Mouse (Mus musculus) frontal cortex, postnatal 14 days (tissue): ENCODE results near the gene Gm11213.

Experiments
- DNase-seq, 2 experiments: peaks; one replicate each; pipeline ENCODE4 v3.0.0; 2022; ENCODE audit warnings: low spot score in 2 of 2

Gene Gm11213

DNA sequence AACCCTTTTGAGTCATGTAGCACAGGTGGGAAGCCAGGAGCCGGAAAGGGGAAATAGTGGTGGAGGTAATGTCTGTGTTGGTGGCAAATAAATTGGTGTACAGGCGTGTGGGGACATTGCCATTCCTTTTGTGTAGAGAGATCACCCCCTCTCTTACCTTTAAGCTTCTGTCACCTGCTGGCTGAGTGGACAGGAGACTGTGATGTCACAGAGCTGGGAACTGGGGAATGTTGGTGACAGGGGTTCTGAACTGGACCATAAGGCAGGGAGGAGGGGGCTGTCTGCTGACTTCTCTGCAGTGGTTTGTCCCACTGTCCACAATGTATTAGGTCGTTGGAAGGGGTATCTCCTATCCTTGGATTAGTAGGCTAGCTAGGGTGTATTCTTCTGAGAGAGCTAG is at the start of gene Gm11213:
Gene Gm11213, minus strand, starts transcription at position 317 of the 400 bp plus-strand sequence.
- no peak for DNase-seq

DNA sequence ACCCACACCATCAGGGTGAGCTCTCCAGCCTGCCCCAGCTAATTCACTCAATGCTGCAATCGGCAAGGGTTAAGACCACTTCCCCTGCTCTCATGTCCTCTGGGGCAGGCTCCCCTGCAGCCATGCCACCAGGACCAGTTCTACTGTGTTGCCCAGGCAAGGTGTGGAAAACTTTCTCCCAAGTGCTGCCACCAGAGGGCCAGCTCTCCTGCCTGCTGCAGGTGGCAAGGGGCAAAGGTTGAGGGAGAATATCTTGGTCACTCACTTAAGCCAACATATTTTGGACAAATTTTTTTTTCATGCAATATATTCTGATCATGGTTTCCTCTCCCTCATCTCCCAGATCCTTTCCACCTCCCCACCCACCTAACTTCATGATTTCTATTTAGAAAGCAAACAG is 49.3 kb upstream of the Gm11213 start:
- DNase-seq, result no peak

DNA sequence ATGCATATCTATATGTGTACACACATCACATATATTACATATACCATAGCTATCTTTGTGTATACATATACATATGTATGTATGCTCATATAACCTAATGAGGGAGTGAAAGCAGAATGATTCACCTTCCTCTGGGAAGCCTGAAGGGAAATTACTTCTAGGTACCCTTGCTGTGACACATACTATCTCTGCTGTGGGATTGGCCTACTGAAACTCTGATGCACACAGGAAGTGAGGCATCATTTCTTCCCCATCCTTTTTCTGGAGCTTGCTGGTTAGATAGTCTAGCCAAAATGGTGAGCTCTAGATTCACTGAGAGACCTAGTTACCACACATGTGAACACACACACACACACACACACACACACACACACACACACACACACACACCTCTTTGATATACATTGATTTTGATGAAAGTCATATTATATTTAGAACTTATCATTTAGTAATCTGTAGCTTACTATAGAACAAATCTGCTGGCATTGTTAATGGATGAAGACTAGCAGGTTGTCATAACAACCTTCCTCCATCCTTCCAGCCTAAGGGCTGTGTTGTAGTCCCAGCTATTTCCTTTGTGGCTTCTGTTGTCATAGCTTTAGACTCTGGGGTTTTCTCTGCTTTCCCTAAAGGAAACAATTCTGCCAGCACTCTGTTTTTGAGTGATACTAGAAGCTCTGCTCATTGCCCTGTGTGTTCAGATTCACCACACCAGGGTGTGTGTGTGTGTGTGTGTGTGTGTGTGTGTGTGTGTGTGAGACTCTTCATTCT is 39.1 kb upstream of the Gm11213 start:
- no peak for DNase-seq

DNA sequence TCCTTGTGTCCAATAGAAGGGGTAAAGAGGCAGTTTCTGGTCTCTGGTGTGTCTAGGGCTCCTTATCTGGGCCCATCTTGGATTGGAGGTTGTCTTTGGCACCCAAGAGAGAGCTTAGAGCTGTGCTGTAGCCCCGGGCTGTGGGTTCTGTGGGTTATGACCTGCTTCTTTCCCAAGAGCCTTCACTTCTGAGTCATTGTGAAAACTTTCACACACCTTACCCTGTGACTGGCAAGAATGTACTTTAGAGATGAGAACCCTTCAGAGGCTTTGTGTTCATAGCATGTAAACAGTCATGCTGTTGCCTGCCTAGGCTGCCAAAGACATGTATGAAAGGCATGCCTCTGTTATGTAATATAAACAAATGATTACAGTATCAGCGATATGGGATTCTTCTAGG is 34.8 kb upstream of the Gm11213 start:
- no peak for DNase-seq

DNA sequence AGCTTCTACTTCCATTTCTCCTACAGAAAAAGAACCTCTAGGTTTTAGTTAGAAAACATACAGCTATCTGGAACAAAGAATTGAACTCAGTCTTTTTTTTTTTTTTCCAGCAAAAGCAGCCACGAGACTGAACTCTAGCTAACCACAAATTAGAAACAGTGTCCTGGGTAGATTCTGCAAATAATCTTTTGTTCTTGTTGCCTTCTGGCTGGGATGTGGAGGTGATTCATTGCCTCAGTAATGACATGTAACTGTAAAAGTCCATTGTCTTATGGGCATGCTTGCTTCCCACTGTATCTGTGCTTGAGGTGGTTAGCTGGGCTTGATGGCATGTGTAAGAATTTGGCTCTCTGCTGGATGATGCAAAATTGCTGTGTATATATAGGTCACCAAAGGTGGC is 33.5 kb upstream of the Gm11213 start:
- no peak for DNase-seq

DNA sequence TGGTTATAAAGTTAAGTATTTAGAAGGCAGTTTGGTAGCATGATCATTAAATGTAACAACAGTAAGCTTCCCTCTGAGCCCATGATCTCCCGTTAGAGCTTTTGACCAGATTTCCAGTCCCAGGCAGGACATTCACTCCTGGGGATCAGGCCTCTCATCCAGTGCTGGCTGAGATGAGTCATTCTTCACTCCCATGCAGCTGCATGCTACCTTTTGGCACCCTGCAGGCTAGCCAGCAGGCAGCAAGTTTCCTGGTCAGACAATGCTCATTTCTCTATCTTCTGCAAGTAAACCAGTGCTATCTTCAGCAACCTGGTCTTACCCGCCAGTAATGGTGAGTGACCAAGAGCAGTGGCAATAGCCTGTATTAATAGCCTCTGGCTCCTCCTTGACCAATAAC is 28.1 kb upstream of the Gm11213 start:
- DNase-seq, result no peak

DNA sequence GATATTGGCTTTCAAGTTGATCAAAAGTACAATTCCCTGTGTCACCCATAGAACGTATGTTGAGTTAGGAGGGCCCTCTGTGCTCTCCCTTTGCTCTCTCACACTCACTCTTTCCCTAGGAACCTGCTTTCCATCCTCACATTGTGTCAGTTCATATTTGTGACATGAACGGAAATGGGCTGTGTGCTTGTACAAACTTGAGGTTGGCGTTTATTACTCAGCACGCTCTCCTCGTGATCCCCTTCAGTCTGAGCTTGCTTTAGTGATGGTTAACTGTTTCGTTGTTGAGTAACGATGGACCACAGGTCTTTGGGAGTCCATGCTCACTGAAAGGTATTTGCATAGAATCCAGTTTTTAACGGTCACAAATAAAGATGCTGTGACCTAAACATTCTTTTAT is 22.1 kb upstream of the Gm11213 start:
- DNase-seq, result no peak

DNA sequence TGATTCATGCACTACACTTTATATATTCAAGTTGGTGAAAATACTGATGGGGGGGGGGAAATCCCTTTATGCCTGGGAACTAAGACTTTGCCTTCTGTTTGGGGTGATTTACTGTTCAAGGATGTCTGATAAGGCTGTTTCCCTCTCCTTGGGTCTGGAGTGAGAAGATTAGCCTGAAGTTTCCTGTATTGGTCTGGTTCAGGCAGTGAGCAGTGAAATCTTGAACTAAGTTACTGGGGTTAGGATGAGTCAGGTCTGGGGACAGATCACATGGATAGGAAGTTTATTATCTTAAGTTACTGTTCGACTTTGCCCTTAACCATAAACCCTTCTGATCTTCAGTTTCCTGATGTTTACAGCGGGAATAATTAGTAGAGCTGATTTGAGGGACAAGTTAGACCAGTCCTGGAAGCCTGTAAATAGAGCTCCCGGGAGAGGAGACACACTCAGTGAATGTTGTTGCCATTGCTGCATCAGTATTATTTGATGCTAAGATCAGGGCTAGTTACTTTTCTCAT is 20.6 kb upstream of the Gm11213 start:
- DNase-seq, result no peak

DNA sequence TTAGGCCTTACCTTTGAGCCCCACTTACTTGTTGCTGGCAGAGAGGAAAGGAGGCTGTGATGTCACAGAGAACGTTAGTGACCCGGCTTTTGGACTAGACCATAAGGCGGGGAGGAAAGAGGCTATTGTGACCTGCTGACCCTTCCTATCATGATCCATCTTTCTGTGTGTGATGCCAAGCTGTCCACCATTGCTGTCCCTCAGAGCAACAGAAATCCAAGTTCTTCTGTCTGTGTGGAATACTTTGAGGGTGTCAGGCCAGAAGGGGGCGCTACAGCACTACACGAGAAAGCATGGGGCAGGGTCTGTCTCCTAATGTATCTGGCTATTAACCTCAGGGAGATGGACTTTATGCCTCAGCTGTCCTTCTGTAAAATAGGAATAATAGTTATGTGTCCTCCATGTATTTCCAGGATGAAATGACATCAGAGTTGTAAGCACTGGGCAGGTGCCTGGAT is 17.3 kb upstream of the Gm11213 start, which contains the start of gene Tex48:
Gene Tex48, minus strand, starts transcription at position 51 of the 458 bp plus-strand sequence.
- DNase-seq, result no peak

DNA sequence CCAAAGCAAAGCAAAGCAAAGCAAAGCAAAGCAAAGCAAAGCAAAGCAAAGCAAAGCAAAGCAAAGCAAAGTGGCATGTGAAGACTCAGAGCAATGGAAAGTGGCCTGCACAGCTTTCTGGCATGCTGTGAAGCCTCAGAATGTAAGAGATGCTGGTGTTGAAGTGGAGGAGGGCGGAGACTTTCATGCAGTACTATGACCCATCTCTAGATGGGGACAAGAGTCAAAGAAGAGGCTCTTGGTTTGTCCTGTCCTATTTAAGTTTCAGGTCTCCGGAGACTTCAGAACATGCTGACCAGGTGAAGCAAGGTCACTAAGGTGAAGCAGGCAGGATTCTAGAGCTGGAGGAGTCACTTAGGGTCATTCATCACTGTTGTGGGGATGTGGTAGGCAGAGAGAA is 16.8 kb upstream of the Gm11213 start:
- no peak for DNase-seq

DNA sequence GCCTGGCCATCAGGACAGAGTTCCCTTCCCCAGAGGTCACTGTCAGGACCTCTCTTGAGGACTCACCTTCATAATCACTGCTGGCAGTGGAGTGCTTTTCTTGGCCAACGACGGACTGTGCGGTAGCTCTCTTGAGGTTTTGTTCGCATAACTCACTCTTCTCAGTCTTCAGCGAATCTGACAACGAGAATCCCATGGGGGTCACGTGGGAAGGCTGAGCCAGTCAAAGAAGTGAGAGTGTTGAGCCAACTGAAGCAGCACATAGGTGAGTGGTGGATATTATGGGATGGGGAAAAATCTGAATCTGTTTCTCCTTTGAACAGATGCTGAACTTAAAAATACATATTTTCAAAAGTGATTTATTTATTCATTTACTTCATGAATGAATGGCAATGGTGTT is 3.3 kb upstream of the Gm11213 start:
- DNase-seq, result no peak

DNA sequence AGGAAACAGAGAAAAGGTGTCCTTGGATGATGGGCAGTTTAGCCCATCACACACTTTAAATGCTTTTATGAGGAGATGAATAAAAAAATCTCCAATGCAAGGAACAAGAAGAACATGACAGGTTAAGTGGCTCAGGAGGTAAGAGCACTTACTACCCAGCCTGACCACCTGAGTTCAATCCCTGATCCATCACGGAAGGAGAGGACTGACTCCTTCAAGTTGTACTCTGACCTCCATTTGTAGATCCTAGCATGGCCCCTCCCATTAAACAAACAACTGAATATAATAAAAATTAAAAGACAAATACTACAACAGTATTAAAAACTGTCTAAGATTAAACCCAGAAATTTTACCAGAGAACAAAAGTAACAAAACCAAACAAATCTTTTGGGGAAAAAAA is 907 bp upstream of the Gm11213 start:
- DNase-seq, result no peak

DNA sequence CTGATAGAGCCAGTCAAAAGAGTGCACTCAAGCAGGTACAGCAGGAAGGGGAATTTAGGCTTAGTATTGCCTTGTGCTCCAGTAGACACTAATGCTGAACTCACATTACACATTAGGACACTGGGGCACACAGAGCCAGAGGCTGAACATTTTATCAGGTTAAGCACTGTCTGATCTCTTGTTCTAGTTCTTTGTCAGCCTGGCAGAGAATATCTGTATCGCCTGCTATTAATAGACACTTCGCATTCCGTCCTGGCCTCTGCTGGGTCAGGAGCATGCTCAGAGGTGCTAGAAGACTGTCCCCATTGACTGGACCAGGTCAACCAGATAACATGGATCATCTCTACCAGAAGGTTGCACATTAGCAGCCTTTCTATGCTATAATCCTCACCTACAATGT is 484 bp upstream of the Gm11213 start:
- DNase-seq, result no peak

DNA sequence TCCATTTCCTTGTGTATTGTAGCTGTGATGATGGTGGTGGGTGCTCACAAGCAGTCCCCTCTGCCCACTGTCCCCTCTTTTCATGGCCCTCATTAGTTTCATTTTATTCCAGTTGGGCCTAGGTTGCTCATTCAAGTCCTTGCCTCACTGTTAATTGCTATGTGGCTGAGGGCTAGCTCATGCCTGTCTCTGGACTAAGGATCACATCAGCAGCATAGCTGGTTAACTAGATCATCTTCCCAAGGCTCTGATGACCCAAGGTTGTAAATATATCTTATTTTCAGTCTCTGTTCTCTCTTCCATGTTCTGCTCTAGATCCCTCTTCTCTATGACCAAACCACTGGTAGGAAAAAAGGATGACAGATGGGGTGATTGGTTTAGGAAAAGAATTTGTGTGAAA is 3.8 kb downstream of the Gm11213 start:
- DNase-seq, result no peak

DNA sequence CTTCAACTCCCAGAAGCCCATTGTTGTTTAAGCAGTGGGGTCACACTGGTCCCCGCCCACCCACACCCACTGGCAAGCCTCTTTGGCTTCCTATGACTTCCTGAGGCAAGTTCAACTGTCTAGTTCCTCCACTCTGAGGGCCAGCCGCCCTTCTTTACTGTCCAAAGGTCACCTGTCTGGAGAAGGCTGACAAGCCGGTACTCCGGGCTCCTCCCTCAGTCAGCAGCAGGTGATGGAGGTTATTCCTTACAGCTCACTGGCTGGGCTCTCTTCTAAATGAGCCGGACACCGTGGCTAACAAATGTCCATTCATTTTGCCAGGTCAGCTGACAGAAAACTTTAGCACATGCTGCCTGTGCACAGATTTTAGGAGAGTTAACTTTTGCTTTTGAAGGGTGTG is 4.3 kb downstream of the Gm11213 start:
- DNase-seq, result no peak

DNA sequence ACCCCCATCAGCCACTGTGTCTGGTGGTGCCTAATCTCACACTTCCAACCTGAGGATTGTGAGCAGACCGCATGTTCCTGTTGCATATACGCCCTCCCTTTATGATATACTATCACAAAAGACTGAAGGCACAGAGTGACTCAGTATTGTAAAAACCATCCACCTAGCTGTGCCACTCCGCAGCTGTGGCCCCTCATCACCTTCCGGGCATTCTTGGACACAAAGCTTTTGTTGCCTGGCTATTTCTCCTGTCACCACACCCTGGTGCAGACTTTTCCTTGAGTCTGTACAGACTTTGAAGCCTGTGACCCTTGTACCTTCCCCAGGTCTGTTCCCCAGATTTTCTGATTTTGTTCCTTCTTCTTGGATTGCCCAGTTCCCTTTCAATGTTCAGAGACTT is 9.1 kb downstream of the Gm11213 start:
- DNase-seq, result no peak

DNA sequence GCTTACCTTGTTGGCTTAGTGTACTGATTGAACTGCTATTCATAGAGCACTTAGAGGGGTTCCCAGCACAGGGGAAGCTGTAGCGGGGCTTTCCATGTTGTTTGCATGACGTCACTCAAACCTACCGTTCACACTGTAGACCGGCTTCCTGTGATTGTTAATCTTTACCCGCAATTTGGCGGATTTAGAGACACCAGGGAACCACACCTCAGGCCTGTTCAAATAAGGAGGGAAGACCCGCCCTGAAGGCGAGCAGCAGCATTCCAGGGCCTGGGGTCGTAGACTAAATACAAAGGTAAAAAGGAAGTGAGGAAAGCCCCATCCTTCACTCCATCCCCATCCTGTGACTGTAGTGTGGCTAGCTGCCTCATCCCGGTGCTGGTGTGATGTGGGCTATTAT is 9.8 kb downstream of the Gm11213 start:
- DNase-seq, result no peak

DNA sequence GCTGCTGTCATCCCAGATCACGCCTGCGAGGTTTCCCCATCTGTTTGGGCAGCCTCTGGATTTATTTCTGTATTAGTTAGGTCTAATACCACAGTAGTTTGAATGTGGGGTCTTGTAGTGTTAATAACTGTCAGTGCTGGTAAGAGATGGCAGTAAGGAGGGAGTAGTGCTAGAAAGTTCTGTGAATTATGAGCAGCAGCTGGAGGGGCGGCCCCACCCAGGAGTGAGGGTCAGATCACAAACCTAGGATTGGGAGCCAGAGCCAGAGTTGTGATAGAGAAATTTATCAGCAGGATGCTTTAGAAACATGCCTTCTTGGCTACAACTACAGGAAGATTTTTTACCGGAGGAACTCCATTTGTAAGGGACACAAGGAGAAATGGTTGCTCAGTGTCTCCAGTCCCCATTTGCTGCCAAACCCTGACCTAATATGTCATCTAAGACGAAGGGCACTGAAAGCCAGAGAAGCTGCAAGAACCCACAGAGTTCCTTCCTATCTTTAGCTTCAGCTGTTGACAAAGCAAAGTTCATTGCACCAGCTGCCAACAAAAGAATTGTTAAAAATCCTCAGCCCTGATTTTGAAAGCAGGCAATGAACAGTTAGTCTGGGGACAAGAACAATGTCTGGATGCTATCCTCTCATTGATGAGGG is 10.5 kb downstream of the Gm11213 start:
- no peak for DNase-seq

DNA sequence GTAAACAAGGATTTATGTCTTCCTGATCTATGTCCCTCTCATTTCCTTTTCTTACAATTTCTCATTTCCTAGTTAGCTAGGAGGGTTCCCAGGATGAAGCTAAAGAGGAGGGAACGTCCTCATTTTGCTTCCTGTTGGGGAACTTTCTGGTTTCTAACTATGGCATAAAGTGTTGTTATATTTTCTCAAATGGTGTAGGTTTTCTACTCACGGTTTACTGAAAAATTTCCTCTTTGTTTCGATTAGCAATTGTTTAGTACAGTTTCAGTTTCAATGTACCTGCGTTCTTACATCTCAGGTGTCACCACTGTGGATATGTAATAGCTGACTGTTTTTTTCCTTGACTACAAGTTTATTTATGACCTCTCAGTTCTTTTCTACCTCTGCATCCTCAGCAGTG is 14.5 kb downstream of the Gm11213 start:
- no peak for DNase-seq

DNA sequence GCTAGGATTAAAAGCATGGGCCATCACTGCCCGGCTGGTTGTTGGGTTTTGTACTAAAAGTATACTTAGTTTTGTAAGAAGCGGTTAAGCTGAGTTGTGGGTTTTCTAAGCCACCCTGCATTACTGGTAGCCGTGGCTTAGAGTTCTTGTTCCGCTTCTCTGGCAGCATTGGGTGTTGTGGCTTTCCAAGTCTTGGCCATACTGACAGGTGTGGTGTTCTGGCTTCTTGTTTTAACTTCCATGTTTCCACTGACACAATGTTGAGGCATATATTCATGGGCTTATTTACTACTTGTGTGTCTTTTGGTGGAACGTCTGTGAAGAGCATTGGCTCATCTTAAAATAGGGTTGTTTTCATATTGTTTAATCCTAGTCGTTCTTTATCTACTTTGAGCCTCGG is 15.1 kb downstream of the Gm11213 start:
- DNase-seq, result no peak

DNA sequence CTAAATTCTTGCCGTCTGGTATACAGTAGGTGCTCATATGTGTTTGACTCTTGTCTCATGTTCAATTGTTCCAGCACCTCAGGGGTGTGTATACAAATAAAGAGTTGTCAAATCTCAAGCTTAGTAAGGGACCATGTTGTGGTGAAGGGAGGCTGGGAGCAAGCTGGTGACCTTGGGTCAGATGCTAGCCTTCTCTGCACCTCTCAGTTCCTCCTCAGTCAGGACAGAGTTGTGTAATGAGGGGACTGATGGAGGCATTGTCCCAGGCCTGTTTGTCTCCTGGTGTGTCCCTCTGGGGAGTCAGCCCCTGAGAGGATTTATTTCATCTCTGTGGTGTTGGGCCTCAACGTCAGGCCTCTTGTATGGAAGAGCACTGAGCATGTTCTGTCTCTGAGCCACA is 18.8 kb downstream of the Gm11213 start:
- DNase-seq, result no peak

DNA sequence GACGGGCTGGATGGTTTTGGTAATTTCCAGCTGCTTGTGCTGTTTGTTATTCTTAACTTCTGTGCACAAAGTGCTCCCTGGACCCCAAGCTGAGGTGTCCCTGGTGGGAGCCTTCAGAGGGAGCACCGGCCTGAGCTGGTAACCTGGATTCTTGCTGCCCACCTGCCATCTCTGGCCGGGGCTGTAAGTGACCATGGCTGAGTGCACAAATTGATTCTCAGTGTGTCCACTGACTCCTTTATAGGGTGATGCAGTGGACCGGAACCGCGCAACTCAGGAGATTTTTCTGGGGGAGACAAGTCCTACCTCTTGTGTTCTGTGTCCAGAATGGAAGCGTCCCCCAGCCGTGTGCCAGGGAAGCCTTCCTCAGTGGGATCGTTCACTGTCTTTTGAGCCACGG is 19.8 kb downstream of the Gm11213 start:
- DNase-seq, result no peak

DNA sequence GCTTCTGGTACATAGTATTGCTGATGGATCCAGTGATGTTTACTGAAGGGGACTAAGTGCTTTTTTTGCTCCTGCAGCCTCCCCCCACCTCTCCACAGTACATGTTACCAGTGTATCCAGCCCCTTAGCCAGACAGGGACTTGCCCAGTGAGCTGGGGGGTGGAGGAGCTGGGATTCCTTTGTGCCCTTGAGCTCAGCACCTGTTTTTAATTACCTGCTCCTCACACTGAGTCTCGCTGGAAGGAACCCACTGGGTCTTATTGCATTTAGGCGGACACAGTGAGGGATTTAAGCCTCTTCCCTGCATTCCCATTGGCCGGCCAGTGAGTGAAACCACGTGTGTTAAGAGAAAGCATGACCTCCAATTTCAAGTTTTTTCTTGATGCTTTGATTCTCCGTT is 22.5 kb downstream of the Gm11213 start:
- DNase-seq, result no peak
